Mouse (Mus musculus): Measurements from ENCODE around the gene Galk2. TPM values are rescaled to one million over a fixed set of nuclear protein-coding genes. Genes with fewer than 3 reads are reported as not detected.
A peak's percentile ranks its signal among the peaks of the same experiment; 100 is the strongest.

Gene Galk2
- total and polyA plus RNA-seq, 2 experiments from 2014 or later = 28.7 to 32.0 TPM

- no peak for ATAC-seq (ENCODE audit: low FRiP score)
- 92% methylated on average over 4 of the region's 4 CpGs for WGBS
- no peak overlapping the region for H3K4me2 ChIP-seq (ENCODE audit: low read depth, low read length, poor library complexity, severe bottlenecking)
Measured at GRCm38 (mm10) chr2:125827898-125828297, 31.0 kb upstream of the Galk2 start.

GRCm38 (mm10) chr2:125829924-125830323, 29.0 kb upstream of the Galk2 start:
- H3K4me1 ChIP-seq (ENCODE audit: insufficient read depth, low read length) = no peaks in the 10 kb centered on the region
- no peak overlapping the region for H3K4me2 ChIP-seq (ENCODE audit: low read depth, low read length, poor library complexity, severe bottlenecking)
- H3K36me3 ChIP-seq (ENCODE audit: insufficient read depth, low read length) = peaks cover 28% of the 10 kb centered on the region
- no peak for TF ChIP-seq CTCF (IDR thresholded peaks at IDR 0.05)
- no peak overlapping the region for H3K9ac ChIP-seq (replicated peaks; ENCODE audit: low read length, poor library complexity, severe bottlenecking)
- ATAC-seq (ENCODE audit: low FRiP score) (no peak), DNase-seq (ENCODE audit: low spot score) (no peak)
- H3K4me3 ChIP-seq (ENCODE audit: low read depth, low read length) = no peak overlapping the region
- 93% methylated on average over 2 of the region's 2 CpGs for WGBS
- no peaks in the 10 kb centered on the region for H3K9me3 ChIP-seq (ENCODE audit: low read length)
- H3K27me3 ChIP-seq (ENCODE audit: insufficient read depth, low read length) = no peaks in the 10 kb centered on the region
- H3K27ac ChIP-seq (ENCODE audit: low read depth, low read length) = no peak overlapping the region

More at GRCm38 (mm10) chr2:125827898-125828297, 31.0 kb upstream of the Galk2 start:
- no peak overlapping the region for H3K27ac ChIP-seq (ENCODE audit: low read depth, low read length)
- H3K27me3 ChIP-seq (ENCODE audit: insufficient read depth, low read length) = no peaks in the 10 kb centered on the region
- no peaks in the 10 kb centered on the region for H3K4me1 ChIP-seq (ENCODE audit: insufficient read depth, low read length)
- H3K36me3 ChIP-seq (ENCODE audit: insufficient read depth, low read length) = peaks cover 13% of the 10 kb centered on the region
- no peaks in the 10 kb centered on the region for H3K9me3 ChIP-seq (ENCODE audit: low read length)
- H3K9ac ChIP-seq (replicated peaks; ENCODE audit: low read length, poor library complexity, severe bottlenecking) = no peak overlapping the region
- no peak overlapping the region for H3K4me3 ChIP-seq (ENCODE audit: low read depth, low read length)
- no peak for TF ChIP-seq CTCF (IDR thresholded peaks at IDR 0.05)
- DNase-seq (ENCODE audit: low spot score) = no peak

DNA sequence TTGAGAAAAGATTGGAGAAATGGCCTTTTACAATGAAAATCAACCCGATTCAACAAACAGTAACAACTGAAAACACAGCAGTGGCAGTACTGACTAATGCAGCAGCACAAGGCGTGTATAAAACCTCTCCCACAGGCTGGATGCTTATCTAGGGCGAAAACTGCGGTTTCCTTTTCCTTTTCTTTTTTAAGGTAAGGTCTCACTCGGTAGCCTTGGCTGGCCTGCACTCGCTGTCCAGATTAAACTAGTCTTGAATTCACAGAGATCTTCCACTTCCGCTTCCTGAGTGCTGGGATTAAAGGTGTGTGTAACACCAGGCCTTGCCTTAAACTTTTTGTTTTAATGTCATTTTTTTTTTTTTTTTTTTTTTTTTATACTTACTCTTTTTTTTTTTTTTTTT, 20.8 kb upstream of the Galk2 start:
- no peak overlapping the region for H3K9ac ChIP-seq (replicated peaks; ENCODE audit: low read length, poor library complexity, severe bottlenecking)
- no peaks in the 10 kb centered on the region for H3K4me1 ChIP-seq (ENCODE audit: insufficient read depth, low read length)
- no peak overlapping the region for H3K4me3 ChIP-seq (ENCODE audit: low read depth, low read length)
- TF ChIP-seq CTCF (IDR thresholded peaks at IDR 0.05) = no peak
- ATAC-seq (ENCODE audit: low FRiP score) = no peak
- H3K27me3 ChIP-seq (ENCODE audit: insufficient read depth, low read length) = no peaks in the 10 kb centered on the region
- H3K36me3 ChIP-seq (ENCODE audit: insufficient read depth, low read length) = peaks cover 40% of the 10 kb centered on the region
- H3K9me3 ChIP-seq (ENCODE audit: low read length) = no peaks in the 10 kb centered on the region
- H3K4me2 ChIP-seq (ENCODE audit: low read depth, low read length, poor library complexity, severe bottlenecking) = no peak overlapping the region
- WGBS = 94% methylated on average over 7 of the region's 7 CpGs
- H3K27ac ChIP-seq (ENCODE audit: low read depth, low read length) = no peak overlapping the region
- no peak for DNase-seq (ENCODE audit: low spot score)

- Histone ChIP-seq H3K9ac (replicated peaks; ENCODE audit: low read length, poor library complexity, severe bottlenecking) (no peak overlapping the region), H3K4me3 (ENCODE audit: low read depth, low read length) (no peak overlapping the region), H3K36me3 (ENCODE audit: insufficient read depth, low read length) (peaks cover 34% of the 10 kb centered on the region), H3K4me2 (ENCODE audit: low read depth, low read length, poor library complexity, severe bottlenecking) (no peak overlapping the region), H3K27me3 (ENCODE audit: insufficient read depth, low read length) (no peaks in the 10 kb centered on the region), H3K27ac (ENCODE audit: low read depth, low read length) (no peak overlapping the region), H3K4me1 (ENCODE audit: insufficient read depth, low read length) (no peaks in the 10 kb centered on the region), H3K9me3 (ENCODE audit: low read length) (no peaks in the 10 kb centered on the region)
- WGBS = 78% methylated on average over 2 of the region's 2 CpGs
- DNase-seq (ENCODE audit: low spot score) = no peak
- no peak for TF ChIP-seq CTCF (IDR thresholded peaks at IDR 0.05)
- ATAC-seq (ENCODE audit: low FRiP score) = no peak
Measured at GRCm38 (mm10) chr2:125838708-125839284, 20.1 kb upstream of the Galk2 start.

DNA sequence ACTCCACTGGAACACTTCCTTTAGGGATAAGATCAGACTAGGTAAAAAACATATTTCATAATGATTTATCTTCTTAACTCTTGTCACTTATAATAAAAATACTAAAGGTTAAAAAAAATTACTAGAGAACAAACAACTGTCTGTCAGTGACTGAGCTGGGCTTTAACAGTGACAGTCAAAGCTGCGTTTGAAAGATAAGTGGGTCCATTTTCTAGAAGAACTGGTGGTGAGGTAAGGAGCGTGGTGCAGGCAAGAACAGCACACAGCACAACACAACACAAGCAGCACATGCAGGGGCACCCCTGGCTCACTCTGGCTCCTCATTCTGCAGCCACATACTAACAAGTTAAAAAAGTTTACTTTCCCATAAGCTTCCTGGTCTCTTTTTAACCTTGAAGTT, 7.7 kb upstream of the Galk2 start:
- 90% methylated on average over 2 of the region's 2 CpGs for WGBS
- no peak for TF ChIP-seq CTCF (IDR thresholded peaks at IDR 0.05)
- DNase-seq (ENCODE audit: low spot score) = no peak
- no peaks in the 10 kb centered on the region for H3K27me3 ChIP-seq (ENCODE audit: insufficient read depth, low read length)
- no peak overlapping the region for H3K4me2 ChIP-seq (ENCODE audit: low read depth, low read length, poor library complexity, severe bottlenecking)
- no peaks in the 10 kb centered on the region for H3K9me3 ChIP-seq (ENCODE audit: low read length)
- ATAC-seq (ENCODE audit: low FRiP score) = no peak
- H3K4me3 ChIP-seq (ENCODE audit: low read depth, low read length) = no peak overlapping the region
- H3K4me1 ChIP-seq (ENCODE audit: insufficient read depth, low read length) = no peaks in the 10 kb centered on the region
- no peak overlapping the region for H3K27ac ChIP-seq (ENCODE audit: low read depth, low read length)
- no peak overlapping the region for H3K9ac ChIP-seq (replicated peaks; ENCODE audit: low read length, poor library complexity, severe bottlenecking)
- H3K36me3 ChIP-seq (ENCODE audit: insufficient read depth, low read length) = peaks cover 6% of the 10 kb centered on the region; the same call in 1 of the 2 replicates

DNA sequence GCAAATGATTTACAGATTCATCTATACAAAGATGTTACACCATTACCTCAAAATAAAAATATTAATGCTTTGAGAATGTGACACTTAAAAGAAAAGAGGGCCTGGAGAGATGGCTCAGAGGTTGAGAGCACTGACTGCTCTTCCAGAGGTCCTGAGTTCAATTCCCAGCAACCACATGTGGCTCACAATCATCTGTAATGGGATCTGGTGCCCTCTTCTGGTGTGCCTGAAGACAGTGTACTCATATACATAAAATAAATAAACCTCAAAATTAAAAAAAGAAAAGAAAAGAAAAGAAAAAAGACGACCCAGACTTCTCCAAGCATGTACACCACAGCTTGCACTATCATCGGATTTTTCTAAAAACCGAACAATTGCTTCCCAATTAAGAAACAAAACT, 1.2 kb upstream of the Galk2 start:
- 59% methylated on average over 3 of the region's 3 CpGs for WGBS
- Histone ChIP-seq H3K9ac (replicated peaks; ENCODE audit: low read length, poor library complexity, severe bottlenecking) (no peak overlapping the region), H3K4me2 (ENCODE audit: low read depth, low read length, poor library complexity, severe bottlenecking) (peak overlapping the region; percentile 83), H3K27me3 (ENCODE audit: insufficient read depth, low read length) (no peaks in the 10 kb centered on the region), H3K27ac (ENCODE audit: low read depth, low read length) (no peak overlapping the region), H3K9me3 (ENCODE audit: low read length) (no peaks in the 10 kb centered on the region), H3K36me3 (ENCODE audit: insufficient read depth, low read length) (no peaks in the 10 kb centered on the region), H3K4me3 (ENCODE audit: low read depth, low read length) (peak overlapping the region; percentile 100), H3K4me1 (ENCODE audit: insufficient read depth, low read length) (no peaks in the 10 kb centered on the region)
- DNase-seq (ENCODE audit: low spot score) = no peak
- ATAC-seq (ENCODE audit: low FRiP score) = no peak
- no peak; the same call in 1 of the 2 replicates for TF ChIP-seq CTCF (IDR thresholded peaks at IDR 0.05)

Data from midbrain, postnatal 0 days (tissue).